ENCODE assay signal across 21 mouse cellular contexts in the genomic region with DNA sequence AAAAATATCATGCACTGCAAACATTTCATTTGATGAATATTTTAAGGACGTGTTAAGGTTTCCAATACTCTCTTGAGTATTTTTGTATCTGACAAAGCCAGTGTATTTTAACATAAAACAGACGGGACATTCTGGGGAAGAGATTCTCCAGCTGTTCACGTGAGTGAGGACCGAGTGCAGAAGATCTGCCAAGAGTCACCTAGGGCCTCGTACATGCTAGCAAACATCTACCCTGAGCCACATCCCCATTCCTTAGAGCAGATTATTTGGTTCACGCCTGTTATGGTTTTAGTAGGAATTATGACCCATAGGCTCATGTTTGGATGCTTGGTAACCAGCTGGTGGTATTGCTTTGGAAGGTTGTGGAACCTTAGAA. TPM values are rescaled to one million over a fixed set of nuclear protein-coding genes. Genes with fewer than 3 reads are reported as not detected.
A peak's percentile ranks its signal among the peaks of the same experiment; 100 is the strongest.
DNase-seq lines count a peak whose midpoint lies in the region; ATAC-seq and TF ChIP-seq lines count a peak whose summit lies in the region.
"Had no signal": no experiment of that assay in that cellular context is flagged by ENCODE, and none has a peak within 500 bp of the region (broad histone marks: within the 10 kb centered on the region; RNA-seq: fewer than 3 reads in every experiment).

No protein-coding gene starts in this region.

- no peak overlapping the region for H3K4me3 ChIP-seq in kidney, embryonic 14.5 days (ENCODE audit: low read length)
- H3K4me3 ChIP-seq in lung, embryonic 14.5 days (ENCODE audit: low read depth, low read length) = no peak overlapping the region
- no peak overlapping the region for H3K4me3 ChIP-seq in lung, adult 2 months (replicated peaks; ENCODE audit: extremely low read depth, low read depth, low read length)
- no peak overlapping the region for H3K4me3 ChIP-seq in stomach, embryonic 15.5 days (replicated peaks)
- H3K4me3 ChIP-seq in hindbrain, embryonic 16.5 days (ENCODE audit: low read length) = no peak overlapping the region
- H3K4me3 ChIP-seq: embryonic facial prominence, embryonic 15.5 days; erythroblast, embryonic 14.5 days; forebrain, embryonic 10.5 days; gastrocnemius, adult 2 months; heart, adult 2 months; heart, embryonic 12.5 days; hindbrain, embryonic 15.5 days had no signal

- H3K9me3 ChIP-seq in kidney, embryonic 14.5 days (ENCODE audit: control insufficient read depth, low read length) = no peaks in the 10 kb centered on the region
- no peaks in the 10 kb centered on the region for H3K9me3 ChIP-seq in lung, embryonic 14.5 days (ENCODE audit: low read depth, low read length)
- no peaks in the 10 kb centered on the region for H3K9me3 ChIP-seq in stomach, embryonic 15.5 days
- no peaks in the 10 kb centered on the region for H3K9me3 ChIP-seq in hindbrain, embryonic 16.5 days (ENCODE audit: control insufficient read depth, low read length)
- H3K9me3 ChIP-seq: embryonic facial prominence, embryonic 15.5 days; forebrain, embryonic 10.5 days; heart, embryonic 12.5 days; hindbrain, embryonic 15.5 days had no signal

- no peaks in the 10 kb centered on the region for H3K27me3 ChIP-seq in kidney, embryonic 14.5 days (ENCODE audit: control insufficient read depth, insufficient read depth, low read length)
- no peaks in the 10 kb centered on the region for H3K27me3 ChIP-seq in lung, embryonic 14.5 days (ENCODE audit: insufficient read depth, low read length)
- no peaks in the 10 kb centered on the region for H3K27me3 ChIP-seq in stomach, embryonic 15.5 days (replicated peaks)
- no peaks in the 10 kb centered on the region for H3K27me3 ChIP-seq in hindbrain, embryonic 16.5 days (replicated peaks; ENCODE audit: control insufficient read depth, insufficient read depth, low read length)
- H3K27me3 ChIP-seq: embryonic facial prominence, embryonic 15.5 days; heart, embryonic 12.5 days; hindbrain, embryonic 15.5 days had no signal

- H3K27ac ChIP-seq in kidney, embryonic 14.5 days (ENCODE audit: low read depth, low read length) = peak overlapping the region; percentile 1; the same call in 1 of the 2 replicates
- H3K27ac ChIP-seq in lung, embryonic 14.5 days (ENCODE audit: low read depth) = 0 out of 2 replicates have a peak overlapping the region, but pooled peaks have one; percentile 3
- H3K27ac ChIP-seq in stomach, embryonic 15.5 days = peak overlapping the region; percentile 78
- H3K27ac ChIP-seq in hindbrain, embryonic 16.5 days (ENCODE audit: low read depth, low read length) = no peak overlapping the region
- H3K27ac ChIP-seq: embryonic facial prominence, embryonic 15.5 days; forebrain, embryonic 10.5 days; gastrocnemius, adult 2 months; heart, adult 2 months; hindbrain, embryonic 15.5 days had no signal

- DNase-seq in kidney, adult 18-20 months = no peak
- peak; percentile 46 for DNase-seq in lung, embryonic 14.5 days
- no peak for DNase-seq in lung, adult 2 months
- DNase-seq in cerebellum, postnatal 14 days = no peak
- DNase-seq: adrenal gland, adult 8-10 months; adrenal gland, postnatal 36 days; cerebellum, adult 2 months; cerebellum, postnatal 10 days; embryo, embryonic 11 days; gastrocnemius, adult 2 months; gastrocnemius, postnatal 25 days; heart, adult 2 months had no signal

- ATAC-seq in kidney, embryonic 14.5 days (ENCODE audit: low FRiP score, low TSS enrichment) = no peak
- ATAC-seq in lung, embryonic 14.5 days (ENCODE audit: insufficient read depth) = no peak
- peak; percentile 59; the same call in 1 of the 2 replicates for ATAC-seq in stomach, embryonic 15.5 days (ENCODE audit: insufficient read depth, low FRiP score, low read depth)
- no peak for ATAC-seq in hindbrain, embryonic 16.5 days
- ATAC-seq: forebrain, embryonic 14.5 days had no signal

- no peak overlapping the region for H3K9ac ChIP-seq in kidney, embryonic 14.5 days (ENCODE audit: low read depth, low read length)
- no peak overlapping the region for H3K9ac ChIP-seq in lung, embryonic 14.5 days
- no peak overlapping the region for H3K9ac ChIP-seq in stomach, embryonic 15.5 days
- no peak overlapping the region for H3K9ac ChIP-seq in hindbrain, embryonic 16.5 days (ENCODE audit: low read depth, low read length)
- H3K9ac ChIP-seq: embryonic facial prominence, embryonic 15.5 days; heart, embryonic 12.5 days; hindbrain, embryonic 15.5 days had no signal

- no peak for TF ChIP-seq CTCF in lung, embryonic 14.5 days (IDR thresholded peaks at IDR 0.05; ENCODE audit: low read depth)
- no peak for TF ChIP-seq CTCF in lung, adult 2 months (IDR thresholded peaks at IDR 0.05; ENCODE audit: insufficient read depth, low read length)

- H3K4me1 ChIP-seq in kidney, embryonic 14.5 days (ENCODE audit: control insufficient read depth, insufficient read depth, low read length) = no peaks in the 10 kb centered on the region
- 0 out of 2 replicates have a peak, but pooled peaks cover 9% of the 10 kb centered on the region for H3K4me1 ChIP-seq in lung, embryonic 14.5 days (ENCODE audit: insufficient read depth)
- peaks cover 5% of the 10 kb centered on the region; the same call in 1 of the 2 replicates for H3K4me1 ChIP-seq in lung, adult 2 months (ENCODE audit: control insufficient read depth, insufficient read depth, low read length)
- 0 out of 2 replicates have a peak, but pooled peaks cover 3% of the 10 kb centered on the region for H3K4me1 ChIP-seq in stomach, embryonic 15.5 days
- no peaks in the 10 kb centered on the region for H3K4me1 ChIP-seq in hindbrain, embryonic 16.5 days (ENCODE audit: control insufficient read depth, insufficient read depth, low read depth, low read length)
- H3K4me1 ChIP-seq: forebrain, embryonic 10.5 days; hindbrain, embryonic 15.5 days had no signal

- no peaks in the 10 kb centered on the region for H3K36me3 ChIP-seq in kidney, embryonic 14.5 days (ENCODE audit: control insufficient read depth, insufficient read depth, low read length)
- H3K36me3 ChIP-seq in lung, embryonic 14.5 days (ENCODE audit: insufficient read depth) = no peaks in the 10 kb centered on the region
- no peaks in the 10 kb centered on the region for H3K36me3 ChIP-seq in stomach, embryonic 15.5 days
- H3K36me3 ChIP-seq in hindbrain, embryonic 16.5 days (ENCODE audit: control insufficient read depth, insufficient read depth, low read length) = no peaks in the 10 kb centered on the region
- H3K36me3 ChIP-seq: embryonic facial prominence, embryonic 15.5 days; forebrain, embryonic 10.5 days; heart, embryonic 12.5 days; hindbrain, embryonic 15.5 days had no signal

- no peak overlapping the region for H3K4me2 ChIP-seq in kidney, embryonic 14.5 days (replicated peaks; ENCODE audit: low read depth, low read length)
- no peak overlapping the region for H3K4me2 ChIP-seq in lung, embryonic 14.5 days
- no peak overlapping the region for H3K4me2 ChIP-seq in stomach, embryonic 15.5 days
- H3K4me2 ChIP-seq in hindbrain, embryonic 16.5 days (ENCODE audit: low read length) = no peak overlapping the region
- H3K4me2 ChIP-seq: embryonic facial prominence, embryonic 15.5 days; heart, embryonic 12.5 days; hindbrain, embryonic 15.5 days had no signal

- TF ChIP-seq POLR2A in lung, adult 2 months (IDR thresholded peaks at IDR 0.05; ENCODE audit: borderline replicate concordance, extremely low read depth, low read depth, low read length) = no peak

- WGBS in kidney, embryonic 14.5 days = 72% methylated on average over 6 of the region's 6 CpGs
- WGBS in lung, embryonic 14.5 days = 45% methylated on average over 6 of the region's 6 CpGs
- 71% methylated on average over 6 of the region's 6 CpGs for WGBS in lung, adult 2 months
- WGBS in stomach, embryonic 15.5 days = 50% methylated on average over 6 of the region's 6 CpGs
- 92% methylated on average over 6 of the region's 6 CpGs for WGBS in hindbrain, embryonic 16.5 days

RNA-seq across cellular contexts. Expression of a gene that starts 28.6 kb away (rescaled TPM):
- 18.8 and 21.0 TPM in 2 replicates for polyA plus RNA-seq in kidney, embryonic 14.5 days (2014; fragmentation: Nextera tagmentation; extraction: Ambion mirVana)
- 13.6 and 16.3 TPM in 2 replicates for polyA plus RNA-seq in lung, embryonic 14.5 days (2014; fragmentation: Nextera tagmentation; extraction: Ambion mirVana)
- polyA plus RNA-seq in lung, adult 2 months (2012; rRNA removed) = 7.8 and 8.1 TPM in 2 replicates
- polyA plus RNA-seq in stomach, embryonic 15.5 days (2015; fragmentation: Nextera tagmentation; extraction: Ambion mirVana) = 54.2 and 70.5 TPM in 2 replicates
- 14.8 and 15.3 TPM in 2 replicates for polyA plus RNA-seq in hindbrain, embryonic 16.5 days (2015; fragmentation: Nextera tagmentation; extraction: Ambion mirVana)
- polyA plus RNA-seq: erythroblast, embryonic 14.5 days had no signal

RNA-seq across cellular contexts. Expression of a gene that starts 35.0 kb away (rescaled TPM):
- 578 and 592 TPM in 2 replicates for polyA plus RNA-seq in kidney, embryonic 14.5 days (2014; fragmentation: Nextera tagmentation; extraction: Ambion mirVana)
- polyA plus RNA-seq in lung, embryonic 14.5 days (2014; fragmentation: Nextera tagmentation; extraction: Ambion mirVana) = 215 and 230 TPM in 2 replicates
- 138 and 224 TPM in 2 replicates for polyA plus RNA-seq in lung, adult 2 months (2012; rRNA removed)
- polyA plus RNA-seq in stomach, embryonic 15.5 days (2015; fragmentation: Nextera tagmentation; extraction: Ambion mirVana) = 138 and 149 TPM in 2 replicates
- 534 and 590 TPM in 2 replicates for polyA plus RNA-seq in hindbrain, embryonic 16.5 days (2015; fragmentation: Nextera tagmentation; extraction: Ambion mirVana)
- polyA plus RNA-seq: erythroblast, embryonic 14.5 days had no signal
